Mouse (Mus musculus) stomach, postnatal 0 days (tissue): ENCODE data around the gene 4932414N04Rik.
"Not testable (repeated sequence)": the region's sequence is repeated elsewhere in the genome, so short reads cannot be mapped to it uniquely, and the experiment has no call there.

Experiments used
- CTCF ChIP-seq: IDR thresholded peaks from 2 replicates; pipeline ENCODE4 v1.5.1; 2016; ENCODE audit warnings: antibody characterized with exemption, low read depth, mild to moderate bottlenecking, moderate library complexity
- EP300 ChIP-seq: optimal IDR thresholded peaks from 2 replicates; pipeline ENCODE3; 2016; ENCODE audit warnings: antibody characterized with exemption

GRCm38 (mm10) chr2:68783664-68784063 lies 127.4 kb downstream of the 4932414N04Rik start:
- TF ChIP-seq CTCF, EP300: not testable (repeated sequence)
